Mouse (Mus musculus): Measurements from ENCODE around the gene Lrfn1. TPM values are rescaled to one million over a fixed set of nuclear protein-coding genes. Genes with fewer than 3 reads are reported as not detected.

Gene Lrfn1
- 2.3 and 5.8 TPM in 2 replicates for polyA plus RNA-seq (2012; rRNA removed)

DNA sequence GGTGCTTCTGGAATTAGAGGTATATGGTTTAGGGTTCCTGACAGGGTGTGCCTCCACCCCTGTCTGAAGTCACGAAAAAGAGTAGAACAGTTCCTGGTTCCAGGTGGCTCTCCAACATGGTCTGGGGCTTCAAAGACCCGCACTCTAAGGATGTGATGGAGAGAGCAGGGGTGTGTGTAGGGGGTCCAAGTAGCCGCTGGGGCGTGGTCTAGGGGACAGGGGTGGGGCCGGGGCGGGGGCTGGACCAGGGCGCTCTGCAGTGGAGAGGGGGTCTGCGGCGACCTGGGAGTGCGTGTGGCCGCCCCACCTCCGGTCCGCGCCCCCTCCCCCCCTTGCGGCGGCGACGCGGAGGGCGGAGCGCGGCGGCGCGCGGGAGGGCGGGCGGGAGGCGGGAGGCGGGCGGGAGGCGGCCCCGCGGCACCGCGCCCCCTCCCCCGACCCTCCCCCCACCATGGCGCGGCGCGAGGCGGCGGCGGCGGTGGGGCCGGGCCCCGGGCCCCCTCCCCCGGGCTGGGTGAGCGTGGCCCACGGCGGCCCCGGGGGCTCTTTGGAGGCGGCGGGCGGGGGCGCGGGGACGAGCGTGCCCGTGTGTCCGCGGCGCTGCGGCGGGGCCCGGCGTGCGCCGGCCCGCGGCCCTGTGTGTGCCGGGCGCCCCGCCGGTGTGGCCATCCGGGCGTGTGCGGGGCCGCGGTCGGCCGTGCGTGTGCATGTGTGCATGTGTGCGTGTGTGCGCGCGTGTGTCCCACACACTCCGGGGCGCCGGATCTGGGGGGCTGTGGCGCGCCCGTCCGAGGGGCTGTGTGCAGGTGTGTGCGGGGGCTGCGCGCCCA lies at the start of gene Lrfn1:
Lrfn1 (plus strand) TSS at position 450 of the 830 bp plus-strand sequence.

DNA sequence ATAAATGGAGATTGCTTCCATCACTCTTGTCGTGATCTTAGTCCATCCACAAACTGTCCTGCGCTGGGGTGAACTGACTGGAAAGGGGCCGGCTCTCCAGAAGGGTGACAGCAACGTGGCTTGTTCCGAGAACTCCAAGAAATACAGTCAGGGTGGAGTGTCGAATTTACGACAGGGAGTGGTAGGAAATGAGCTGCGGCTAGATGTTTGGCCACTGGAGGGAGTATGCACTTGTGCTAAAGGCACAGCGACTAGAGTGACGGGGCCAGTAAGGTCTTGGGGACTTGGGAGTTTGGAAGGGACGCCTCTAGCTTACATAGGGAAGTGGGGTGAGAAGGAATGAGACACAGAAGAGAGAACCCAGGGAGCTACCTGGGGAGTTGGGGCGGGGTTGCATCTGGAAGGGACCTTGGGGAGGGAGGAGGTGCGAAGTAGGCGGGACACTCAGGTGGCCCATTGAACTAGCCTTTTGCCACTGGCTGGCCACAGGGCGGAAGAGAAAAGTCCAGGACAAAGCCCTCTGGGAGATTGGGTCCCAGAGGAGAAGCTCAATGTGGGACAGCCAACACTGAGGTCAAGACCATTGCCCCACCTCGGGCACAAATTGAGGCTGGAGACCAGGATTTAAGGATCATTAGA lies 14.7 kb upstream of the Lrfn1 start, which contains the start of gene Gmfg:
Gmfg (plus strand) TSS at position 516 of the 639 bp plus-strand sequence.

GRCm38 (mm10) chr7:28510405-28510974 lies 58.7 kb downstream of the Lrfn1 start, which contains the start of gene Ifnl2:
Gene Ifnl2 (minus strand): TSS chr7:28510455.

Other genes with a start within 250 kb of the Lrfn1 start
- gene Eid2, start 184.1 kb upstream of the Lrfn1 start, polyA plus RNA-seq (2012; rRNA removed): 3.5 and 4.9 TPM in 2 replicates
- gene Eid2b, start 174.2 kb upstream of the Lrfn1 start, polyA plus RNA-seq (2012; rRNA removed): 4.4 and 9.7 TPM in 2 replicates
- not detected in 2 replicates for gene Selenov, start 160.8 kb upstream of the Lrfn1 start, polyA plus RNA-seq (2012; rRNA removed)
- gene Dll3, start 149.7 kb upstream of the Lrfn1 start, polyA plus RNA-seq (2012; rRNA removed): 0.03 and 0.28 TPM in 2 replicates
- 40.2 and 50.9 TPM in 2 replicates for gene Timm50, start 139.9 kb upstream of the Lrfn1 start, polyA plus RNA-seq (2012; rRNA removed)
- 52.0 and 56.5 TPM in 2 replicates for gene Supt5, start 113.2 kb upstream of the Lrfn1 start, polyA plus RNA-seq (2012; rRNA removed)
- gene Rps16, start 101.3 kb upstream of the Lrfn1 start, polyA plus RNA-seq (2012; rRNA removed): 364 and 449 TPM in 2 replicates
- 12.3 and 14.5 TPM in 2 replicates for gene Plekhg2, start 79.4 kb upstream of the Lrfn1 start, polyA plus RNA-seq (2012; rRNA removed)
- 27.8 and 36.2 TPM in 2 replicates for gene Zfp36, start 71.7 kb upstream of the Lrfn1 start, polyA plus RNA-seq (2012; rRNA removed)
- 28.9 and 39.5 TPM in 2 replicates for gene Med29, start 59.3 kb upstream of the Lrfn1 start, polyA plus RNA-seq (2012; rRNA removed)
- gene Paf1, start 59.0 kb upstream of the Lrfn1 start, polyA plus RNA-seq (2012; rRNA removed): 69.9 and 73.0 TPM in 2 replicates
- gene Gmfg, start 14.5 kb upstream of the Lrfn1 start, polyA plus RNA-seq (2012; rRNA removed): 0.89 and 2.4 TPM in 2 replicates
- gene Ifnl2, start 58.5 kb downstream of the Lrfn1 start, polyA plus RNA-seq (2012; rRNA removed): not detected in 2 replicates
- not detected in 2 replicates for gene Ifnl3, start 70.9 kb downstream of the Lrfn1 start, polyA plus RNA-seq (2012; rRNA removed)
- 12.7 and 29.8 TPM in 2 replicates for gene Sycn, start 88.9 kb downstream of the Lrfn1 start, polyA plus RNA-seq (2012; rRNA removed)
- 21.6 and 26.7 TPM in 2 replicates for gene Nccrp1, start 95.3 kb downstream of the Lrfn1 start, polyA plus RNA-seq (2012; rRNA removed)
- 45.2 and 47.7 TPM in 2 replicates for gene Samd4b, start 146.2 kb downstream of the Lrfn1 start, polyA plus RNA-seq (2012; rRNA removed)
- gene Pak4, start 146.2 kb downstream of the Lrfn1 start, polyA plus RNA-seq (2012; rRNA removed): 50.1 and 60.8 TPM in 2 replicates
- 10.0 and 30.7 TPM in 2 replicates for gene Acp7, start 179.4 kb downstream of the Lrfn1 start, polyA plus RNA-seq (2012; rRNA removed)
- gene Fbxo27, start 240.9 kb downstream of the Lrfn1 start, polyA plus RNA-seq (2012; rRNA removed): 3.5 and 6.7 TPM in 2 replicates